8 mouse cellular contexts compared by ENCODE assay signal in the genomic region with DNA sequence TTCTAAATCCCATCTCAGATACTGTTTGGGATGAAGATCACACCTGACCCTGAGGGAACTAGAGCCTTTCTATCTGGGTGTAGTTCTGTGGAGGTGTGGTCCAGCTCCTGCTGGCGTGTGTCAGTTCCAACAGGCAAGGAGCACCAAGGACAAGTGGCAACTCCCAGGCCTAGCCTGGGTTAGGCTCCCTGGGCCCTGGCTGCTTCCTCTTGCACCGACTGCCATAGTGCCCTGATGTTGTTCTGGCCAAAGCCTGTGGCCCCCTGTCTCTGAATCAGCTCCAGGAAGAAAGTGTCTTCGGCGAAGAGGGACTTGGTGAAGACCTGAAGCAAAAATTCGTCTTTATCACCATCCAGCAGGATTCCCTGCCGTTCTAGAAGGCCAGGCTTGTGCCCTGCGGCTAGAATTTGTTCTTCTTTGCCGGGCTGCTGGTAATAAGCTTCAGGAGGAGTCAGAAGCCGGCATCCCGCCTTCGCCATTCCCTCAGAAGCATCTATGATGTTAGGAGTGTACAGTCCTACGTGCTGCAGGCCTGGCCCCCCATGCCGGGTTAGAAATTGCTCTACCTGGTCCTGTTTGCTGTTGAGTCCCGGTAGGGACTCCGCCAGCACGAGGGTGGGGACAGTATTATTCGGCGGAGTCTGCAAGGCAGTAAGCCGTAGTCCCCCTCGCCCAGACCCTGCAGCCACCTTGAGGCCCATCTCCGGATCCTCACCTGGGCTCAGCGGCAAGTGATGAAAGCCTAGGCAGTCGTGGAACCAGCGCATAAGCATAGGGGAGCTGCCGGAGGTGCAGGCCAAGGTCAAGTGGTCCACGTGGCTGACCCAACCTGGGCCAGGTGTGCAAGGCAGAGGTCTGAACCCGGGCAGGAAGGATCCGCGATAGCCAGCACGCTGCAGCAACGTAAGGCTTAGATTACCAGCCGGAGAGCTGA. TPM values are rescaled to one million over a fixed set of nuclear protein-coding genes. Genes with fewer than 3 reads are reported as not detected.
A peak's percentile ranks its signal among the peaks of the same experiment; 100 is the strongest.
DNase-seq lines count a peak whose midpoint lies in the region; ATAC-seq lines count a peak whose summit lies in the region.

No protein-coding gene starts in this region.

- peak overlapping the region; percentile 53 for H3K4me3 ChIP-seq in embryonic facial prominence, embryonic 14.5 days (ENCODE audit: low read depth, low read length)
- peak overlapping the region; percentile 59 for H3K4me3 ChIP-seq in intestine, embryonic 16.5 days (ENCODE audit: low read length)
- peak overlapping the region; percentile 43 for H3K4me3 ChIP-seq in neural tube, embryonic 15.5 days (replicated peaks)

- peaks cover 19% of the 10 kb centered on the region for H3K27me3 ChIP-seq in embryonic facial prominence, embryonic 14.5 days (replicated peaks; ENCODE audit: control insufficient read depth, insufficient read depth, low read length)
- no peaks in the 10 kb centered on the region; the same call in 1 of the 2 replicates for H3K27me3 ChIP-seq in intestine, embryonic 16.5 days (replicated peaks; ENCODE audit: control insufficient read depth, insufficient read depth, low read length)
- H3K27me3 ChIP-seq in neural tube, embryonic 15.5 days (replicated peaks): peaks cover 20% of the 10 kb centered on the region

- H3K27ac ChIP-seq in embryonic facial prominence, embryonic 14.5 days (replicated peaks; ENCODE audit: low read depth, low read length): no peak overlapping the region
- H3K27ac ChIP-seq in intestine, embryonic 16.5 days (ENCODE audit: low read length): no peak overlapping the region
- H3K27ac ChIP-seq in neural tube, embryonic 15.5 days (replicated peaks): no peak overlapping the region

- peaks cover 8% of the 10 kb centered on the region for H3K4me1 ChIP-seq in embryonic facial prominence, embryonic 14.5 days (ENCODE audit: control insufficient read depth, insufficient read depth, low read length)
- H3K4me1 ChIP-seq in intestine, embryonic 16.5 days (ENCODE audit: control insufficient read depth, insufficient read depth, low read length): peaks cover 10% of the 10 kb centered on the region
- peaks cover 21% of the 10 kb centered on the region for H3K4me1 ChIP-seq in neural tube, embryonic 15.5 days

- no peaks in the 10 kb centered on the region for H3K9me3 ChIP-seq in embryonic facial prominence, embryonic 14.5 days (ENCODE audit: control insufficient read depth, low read length)
- H3K9me3 ChIP-seq in intestine, embryonic 16.5 days (ENCODE audit: control insufficient read depth, low read length): no peaks in the 10 kb centered on the region
- H3K9me3 ChIP-seq in neural tube, embryonic 15.5 days (replicated peaks): no peaks in the 10 kb centered on the region

- no peak for ATAC-seq in embryonic facial prominence, embryonic 14.5 days (ENCODE audit: low read depth)
- no peak for ATAC-seq in intestine, embryonic 16.5 days
- ATAC-seq in neural tube, embryonic 15.5 days (ENCODE audit: low FRiP score): no peak

- DNase-seq in layer of hippocampus, postnatal 10 days (ENCODE audit: low spot score in 2 of 2): peak; percentile 14 to 17
- no peak for DNase-seq in layer of hippocampus, postnatal 36 days
- no peak for DNase-seq in embryonic facial prominence, embryonic 14.5 days (ENCODE audit: low spot score)
- no peak for DNase-seq in ovary, postnatal 14 days (ENCODE audit: low spot score)
- DNase-seq in c-Kit-positive CD71-positive TER-119-positive erythroid progenitor cells, embryonic 14.5 days (ENCODE audit: low spot score): no peak
- DNase-seq in thymus, postnatal 14 days: no peak

- 21% methylated on average over 27 of the region's 32 CpGs for WGBS in embryonic facial prominence, embryonic 14.5 days
- 31% methylated on average over 32 of the region's 32 CpGs for WGBS in intestine, embryonic 16.5 days
- WGBS in neural tube, embryonic 15.5 days: 23% methylated on average over 32 of the region's 32 CpGs

- peak overlapping the region; percentile 98 for H3K4me2 ChIP-seq in embryonic facial prominence, embryonic 14.5 days (ENCODE audit: low read depth, low read length)
- H3K4me2 ChIP-seq in intestine, embryonic 16.5 days (ENCODE audit: low read depth, low read length): peak overlapping the region; percentile 99
- peak overlapping the region; percentile 86 for H3K4me2 ChIP-seq in neural tube, embryonic 15.5 days

- no peaks in the 10 kb centered on the region; the same call in none of the 2 replicates for H3K36me3 ChIP-seq in embryonic facial prominence, embryonic 14.5 days (ENCODE audit: control insufficient read depth, insufficient read depth, low read length)
- no peaks in the 10 kb centered on the region for H3K36me3 ChIP-seq in intestine, embryonic 16.5 days (ENCODE audit: control insufficient read depth, insufficient read depth, low read length)
- H3K36me3 ChIP-seq in neural tube, embryonic 15.5 days: no peaks in the 10 kb centered on the region

- peak overlapping the region; percentile 58 for H3K9ac ChIP-seq in embryonic facial prominence, embryonic 14.5 days (ENCODE audit: low read depth, low read length)
- H3K9ac ChIP-seq in intestine, embryonic 16.5 days (ENCODE audit: low read depth, low read length): peak overlapping the region; percentile 70
- peak overlapping the region; percentile 42; the same call in 1 of the 2 replicates for H3K9ac ChIP-seq in neural tube, embryonic 15.5 days (replicated peaks)

RNA-seq across cellular contexts. Expression of gene Hpdl, which starts 1.3 kb away (rescaled TPM):
- 1 to 10 TPM; 1.1 TPM for total RNA-seq in layer of hippocampus, postnatal 10 days (2021)
- total RNA-seq in layer of hippocampus, postnatal 36 days (2021): 1 to 10 TPM; 4.9 to 5.2 TPM
- polyA plus RNA-seq in embryonic facial prominence, embryonic 14.5 days (2014; fragmentation: Nextera tagmentation; extraction: Ambion mirVana): 1.1 and 1.2 TPM in 2 replicates
- polyA plus RNA-seq in intestine, embryonic 16.5 days (2015; fragmentation: Nextera tagmentation; extraction: Ambion mirVana): 1.5 and 1.9 TPM in 2 replicates
- polyA plus RNA-seq in neural tube, embryonic 15.5 days (2015; fragmentation: Nextera tagmentation; extraction: Ambion mirVana): 1.4 and 1.8 TPM in 2 replicates

RNA-seq across cellular contexts. Expression of gene Mutyh, which starts 12.7 kb away (rescaled TPM):
- 1 to 10 TPM; 2.1 to 2.9 TPM for total RNA-seq in layer of hippocampus, postnatal 10 days (2021)
- 1 to 10 TPM; 3.0 to 3.7 TPM for total RNA-seq in layer of hippocampus, postnatal 36 days (2021)
- 8.2 and 10.2 TPM in 2 replicates for polyA plus RNA-seq in embryonic facial prominence, embryonic 14.5 days (2014; fragmentation: Nextera tagmentation; extraction: Ambion mirVana)
- 9.1 and 9.5 TPM in 2 replicates for polyA plus RNA-seq in intestine, embryonic 16.5 days (2015; fragmentation: Nextera tagmentation; extraction: Ambion mirVana)
- 5.6 and 7.5 TPM in 2 replicates for polyA plus RNA-seq in neural tube, embryonic 15.5 days (2015; fragmentation: Nextera tagmentation; extraction: Ambion mirVana)

RNA-seq across cellular contexts. Expression of gene Toe1, which starts 12.8 kb away (rescaled TPM):
- total RNA-seq in layer of hippocampus, postnatal 10 days (2021): 10 to 100 TPM; 14.9 to 15.3 TPM
- total RNA-seq in layer of hippocampus, postnatal 36 days (2021): 10 to 100 TPM; 12.7 to 14.2 TPM
- polyA plus RNA-seq in embryonic facial prominence, embryonic 14.5 days (2014; fragmentation: Nextera tagmentation; extraction: Ambion mirVana): 29.8 and 32.2 TPM in 2 replicates
- polyA plus RNA-seq in intestine, embryonic 16.5 days (2015; fragmentation: Nextera tagmentation; extraction: Ambion mirVana): 29.7 and 31.0 TPM in 2 replicates
- 27.2 and 33.4 TPM in 2 replicates for polyA plus RNA-seq in neural tube, embryonic 15.5 days (2015; fragmentation: Nextera tagmentation; extraction: Ambion mirVana)

RNA-seq across cellular contexts. Expression of gene Zswim5, which starts 56.9 kb away (rescaled TPM):
- total RNA-seq in layer of hippocampus, postnatal 10 days (2021): 10 to 100 TPM; 12.2 to 14.0 TPM
- total RNA-seq in layer of hippocampus, postnatal 36 days (2021): 10 to 100 TPM; 17.6 to 18.5 TPM
- polyA plus RNA-seq in embryonic facial prominence, embryonic 14.5 days (2014; fragmentation: Nextera tagmentation; extraction: Ambion mirVana): 0.51 and 0.54 TPM in 2 replicates
- polyA plus RNA-seq in intestine, embryonic 16.5 days (2015; fragmentation: Nextera tagmentation; extraction: Ambion mirVana): 1.2 and 1.4 TPM in 2 replicates
- polyA plus RNA-seq in neural tube, embryonic 15.5 days (2015; fragmentation: Nextera tagmentation; extraction: Ambion mirVana): 4.2 and 4.4 TPM in 2 replicates

Comparison
In these comparisons a context has a peak if more than half of its experiments do, and no peak if none do; other contexts are left out.
1. DNase-seq: peak in layer of hippocampus, postnatal 10 days (2 of 2); none in layer of hippocampus, postnatal 36 days (0 of 2), embryonic facial prominence, embryonic 14.5 days (single experiment), ovary, postnatal 14 days (single experiment), c-Kit-positive CD71-positive TER-119-positive erythroid progenitor cells, embryonic 14.5 days (single experiment) and thymus, postnatal 14 days (single experiment).
2. Peak in every context shown above with its lines, with median percentiles within 50 percentile points of each other: H3K4me2 ChIP-seq, H3K4me3 ChIP-seq and H3K9ac ChIP-seq.